ENCODE assay signal across 12 mouse cellular contexts in genomic region chr3:136166671-136167070, GRCm38 (mm10).
"Had no signal": no experiment of that assay in that cellular context is flagged by ENCODE, and none has a peak within 500 bp of the region (broad histone marks: within the 10 kb centered on the region; RNA-seq: fewer than 3 reads in every experiment).

No protein-coding gene starts in this region.

- H3K4me2 ChIP-seq: kidney, embryonic 15.5 days; limb, embryonic 12.5 days; liver, embryonic 13.5 days; midbrain, embryonic 13.5 days; neural tube, embryonic 15.5 days had no signal

- H3K27ac ChIP-seq: kidney, embryonic 15.5 days; limb, embryonic 12.5 days; liver, embryonic 13.5 days; midbrain, embryonic 13.5 days; neural tube, embryonic 15.5 days had no signal

- H3K4me1 ChIP-seq: kidney, embryonic 15.5 days; limb, embryonic 12.5 days; liver, embryonic 13.5 days; midbrain, embryonic 13.5 days; neural tube, embryonic 15.5 days had no signal

- H3K9ac ChIP-seq: kidney, embryonic 15.5 days; limb, embryonic 12.5 days; liver, embryonic 13.5 days; liver, postnatal 0 days; midbrain, embryonic 13.5 days; neural tube, embryonic 15.5 days had no signal

- H3K9me3 ChIP-seq: kidney, embryonic 15.5 days; limb, embryonic 12.5 days; liver, embryonic 13.5 days; midbrain, embryonic 13.5 days; neural tube, embryonic 15.5 days had no signal

- DNase-seq: kidney, adult 2 months; kidney, postnatal 25 days; layer of hippocampus, adult 9-11 months; liver; liver, embryonic 13.5 days; liver, postnatal 0 days; retina, postnatal 1 day; thymus, postnatal 36 days had no signal

- H3K36me3 ChIP-seq: kidney, embryonic 15.5 days; limb, embryonic 12.5 days; liver, embryonic 13.5 days; midbrain, embryonic 13.5 days; neural tube, embryonic 15.5 days had no signal

- H3K27me3 ChIP-seq: kidney, embryonic 15.5 days; limb, embryonic 12.5 days; liver, embryonic 13.5 days; midbrain, embryonic 13.5 days; neural tube, embryonic 15.5 days had no signal

- ATAC-seq: liver, postnatal 0 days; midbrain, embryonic 13.5 days had no signal

- H3K4me3 ChIP-seq: kidney, embryonic 15.5 days; limb, embryonic 12.5 days; liver, embryonic 13.5 days; midbrain, embryonic 13.5 days; neural tube, embryonic 15.5 days had no signal
